Mouse (Mus musculus) embryonic facial prominence, embryonic 15.5 days (tissue): Measurements from ENCODE around the gene Ttc12. TPM values are rescaled to one million over a fixed set of nuclear protein-coding genes. Genes with fewer than 3 reads are reported as not detected.

Experiments used
- ATAC-seq: fragments of 200-750 bp; cut with Nextera tagmentation; 2 replicates; pipeline ENCODE4 v1.8.0; 2017; ENCODE audit warnings: low read depth, moderate TSS enrichment; ENCODE audit not compliant: insufficient number of reproducible peaks, low FRiP score, low TSS enrichment
- H3K27ac ChIP-seq: fragments of 300-500 bp; sonication (generic); replicated peaks from 2 replicates; pipeline ENCODE4 v1.5.1; 2015; ENCODE audit warnings: mild to moderate bottlenecking, inconsistent platforms
- H3K27me3 ChIP-seq: fragments of 300-500 bp; sonication (generic); 2 replicates; pipeline ENCODE4 v1.6.1; 2015; ENCODE audit warnings: inconsistent platforms
- H3K36me3 ChIP-seq: fragments of 300-500 bp; sonication (generic); 2 replicates; pipeline ENCODE4 v1.6.1; 2015; ENCODE audit warnings: mild to moderate bottlenecking, inconsistent platforms
- H3K4me1 ChIP-seq: fragments of 300-500 bp; sonication (generic); 2 replicates; pipeline ENCODE4 v1.6.1; 2015; ENCODE audit warnings: inconsistent platforms
- H3K4me2 ChIP-seq: fragments of 300-500 bp; sonication (generic); replicated peaks from 2 replicates; pipeline ENCODE4 v1.6.1; 2015; ENCODE audit warnings: mild to moderate bottlenecking, inconsistent platforms
- H3K4me3 ChIP-seq: fragments of 300-500 bp; sonication (generic); replicated peaks from 2 replicates; pipeline ENCODE4 v1.5.1; 2015; ENCODE audit warnings: mild to moderate bottlenecking, inconsistent platforms
- H3K9ac ChIP-seq: fragments of 300-500 bp; sonication (generic); 2 replicates; pipeline ENCODE4 v1.6.1; 2015; ENCODE audit warnings: inconsistent platforms
- H3K9me3 ChIP-seq: fragments of 300-500 bp; sonication (generic); replicated peaks from 2 replicates; pipeline ENCODE4 v1.6.1; 2016; ENCODE audit warnings: inconsistent platforms
- WGBS: fragments of 180-500 bp; shearing (Covaris S2); methylation state at CpG from one replicate; pipeline ENCODE4 v1.1.7; 2015; 5-methylcytosine and 5-hydroxymethylcytosine counted together
- polyA plus RNA-seq: library from polyadenylated mRNA; unstranded; fragments of >200 nt; fragmentation: Nextera tagmentation; extraction: Ambion mirVana; gene quantifications from 2 replicates; pipeline ENCODE4 v1.2.1, GENCODE M21; 2015

Gene Ttc12
- polyA plus RNA-seq, 1 experiment from 2014 or later: 3.9 TPM

GRCm38 (mm10) chr9:49490609-49491008, 4.6 kb upstream of the Ttc12 start:
- Histone ChIP-seq H3K27ac (no peak overlapping the region), H3K36me3 (no peaks in the 10 kb centered on the region), H3K4me1 (peaks cover 30% of the 10 kb centered on the region), H3K27me3 (peaks cover 7% of the 10 kb centered on the region), H3K9me3 (no peaks in the 10 kb centered on the region), H3K4me3 (no peak overlapping the region), H3K4me2 (no peak overlapping the region), H3K9ac (no peak overlapping the region)
- 60% methylated on average over 4 of the region's 4 CpGs for WGBS
- ATAC-seq: no peak

GRCm38 (mm10) chr9:49488912-49489895, 3.2 kb upstream of the Ttc12 start:
- WGBS: 23% methylated on average over 16 of the region's 16 CpGs
- Histone ChIP-seq H3K4me2 (peak overlapping the region; percentile 35; the same call in 1 of the 2 replicates), H3K4me1 (peaks cover 36% of the 10 kb centered on the region), H3K36me3 (no peaks in the 10 kb centered on the region), H3K27ac (no peak overlapping the region), H3K9me3 (no peaks in the 10 kb centered on the region), H3K4me3 (no peak overlapping the region), H3K9ac (no peak overlapping the region), H3K27me3 (peaks cover 7% of the 10 kb centered on the region)
- peak; percentile 61 for ATAC-seq

GRCm38 (mm10) chr9:49488258-49488657, 2.2 kb upstream of the Ttc12 start:
- ATAC-seq: no peak
- Histone ChIP-seq H3K4me2 (no peak overlapping the region), H3K27me3 (peaks cover 7% of the 10 kb centered on the region), H3K4me1 (peaks cover 38% of the 10 kb centered on the region), H3K4me3 (no peak overlapping the region), H3K9me3 (no peaks in the 10 kb centered on the region), H3K9ac (no peak overlapping the region), H3K36me3 (no peaks in the 10 kb centered on the region), H3K27ac (no peak overlapping the region)
- 61% methylated on average over 7 of the region's 7 CpGs for WGBS

- Histone ChIP-seq H3K36me3 (no peaks in the 10 kb centered on the region), H3K27ac (no peak overlapping the region), H3K9me3 (no peaks in the 10 kb centered on the region), H3K27me3 (peaks cover 7% of the 10 kb centered on the region), H3K4me3 (no peak overlapping the region), H3K9ac (no peak overlapping the region), H3K4me1 (peaks cover 40% of the 10 kb centered on the region), H3K4me2 (no peak overlapping the region)
- ATAC-seq: no peak
- 68% methylated on average over 6 of the region's 6 CpGs for WGBS
Measured at GRCm38 (mm10) chr9:49487657-49487943, 1.6 kb upstream of the Ttc12 start.

GRCm38 (mm10) chr9:49486805-49487656, 1.0 kb upstream of the Ttc12 start:
- H3K9me3 ChIP-seq: no peaks in the 10 kb centered on the region
- H3K36me3 ChIP-seq: no peaks in the 10 kb centered on the region
- H3K4me1 ChIP-seq: peaks cover 40% of the 10 kb centered on the region
- no peak overlapping the region for H3K4me2 ChIP-seq
- no peak overlapping the region for H3K9ac ChIP-seq
- no peak for ATAC-seq
- peaks cover 7% of the 10 kb centered on the region for H3K27me3 ChIP-seq
- H3K27ac ChIP-seq: no peak overlapping the region
- 73% methylated on average over 9 of the region's 9 CpGs for WGBS
- H3K4me3 ChIP-seq: no peak overlapping the region

GRCm38 (mm10) chr9:49485250-49485891, 654 bp downstream of the Ttc12 start:
- 3% methylated on average over 21 of the region's 21 CpGs for WGBS
- Histone ChIP-seq H3K4me2 (peak overlapping the region; percentile 91), H3K9me3 (no peaks in the 10 kb centered on the region), H3K36me3 (no peaks in the 10 kb centered on the region), H3K27ac (no peak overlapping the region; the same call in 1 of the 2 replicates), H3K9ac (peak overlapping the region; percentile 40), H3K4me1 (peaks cover 40% of the 10 kb centered on the region), H3K27me3 (peaks cover 6% of the 10 kb centered on the region), H3K4me3 (peak overlapping the region; percentile 57)
- ATAC-seq: peak; percentile 25; the same call in 1 of the 2 replicates

GRCm38 (mm10) chr9:49483316-49483715, 2.7 kb downstream of the Ttc12 start:
- no peak for ATAC-seq
- no peak overlapping the region for H3K4me3 ChIP-seq
- no peak overlapping the region for H3K9ac ChIP-seq
- 38% methylated on average over 10 of the region's 10 CpGs for WGBS
- H3K4me2 ChIP-seq: no peak overlapping the region
- no peaks in the 10 kb centered on the region for H3K36me3 ChIP-seq
- H3K27me3 ChIP-seq: peaks cover 4% of the 10 kb centered on the region; the same call in 1 of the 2 replicates
- no peak overlapping the region for H3K27ac ChIP-seq
- no peaks in the 10 kb centered on the region for H3K9me3 ChIP-seq
- peaks cover 25% of the 10 kb centered on the region for H3K4me1 ChIP-seq

GRCm38 (mm10) chr9:49472126-49472525, 13.9 kb downstream of the Ttc12 start:
- H3K4me2 ChIP-seq: no peak overlapping the region
- H3K4me3 ChIP-seq: no peak overlapping the region
- H3K27ac ChIP-seq: no peak overlapping the region
- H3K4me1 ChIP-seq: no peaks in the 10 kb centered on the region
- H3K36me3 ChIP-seq: no peaks in the 10 kb centered on the region
- ATAC-seq: no peak
- 67% methylated on average over 11 of the region's 11 CpGs for WGBS
- no peaks in the 10 kb centered on the region for H3K27me3 ChIP-seq
- no peaks in the 10 kb centered on the region for H3K9me3 ChIP-seq
- no peak overlapping the region for H3K9ac ChIP-seq

GRCm38 (mm10) chr9:49470946-49471345, 15.1 kb downstream of the Ttc12 start:
- no peaks in the 10 kb centered on the region for H3K36me3 ChIP-seq
- H3K27ac ChIP-seq: no peak overlapping the region
- H3K4me3 ChIP-seq: no peak overlapping the region
- H3K27me3 ChIP-seq: no peaks in the 10 kb centered on the region
- no peaks in the 10 kb centered on the region for H3K4me1 ChIP-seq
- WGBS: 79% methylated on average over 6 of the region's 6 CpGs
- H3K4me2 ChIP-seq: no peak overlapping the region
- no peaks in the 10 kb centered on the region for H3K9me3 ChIP-seq
- no peak overlapping the region for H3K9ac ChIP-seq
- no peak for ATAC-seq

- H3K9me3 ChIP-seq: no peaks in the 10 kb centered on the region
- no peaks in the 10 kb centered on the region for H3K4me1 ChIP-seq
- no peaks in the 10 kb centered on the region for H3K36me3 ChIP-seq
- no peak overlapping the region for H3K4me3 ChIP-seq
- H3K27ac ChIP-seq: no peak overlapping the region
- H3K4me2 ChIP-seq: no peak overlapping the region
- 90% methylated on average over 19 of the region's 19 CpGs for WGBS
- H3K9ac ChIP-seq: no peak overlapping the region
- ATAC-seq: no peak
- no peaks in the 10 kb centered on the region for H3K27me3 ChIP-seq
Measured at GRCm38 (mm10) chr9:49470006-49470405, 16.0 kb downstream of the Ttc12 start.

- no peak overlapping the region for H3K27ac ChIP-seq
- H3K36me3 ChIP-seq: no peaks in the 10 kb centered on the region
- no peak for ATAC-seq
- no peaks in the 10 kb centered on the region for H3K9me3 ChIP-seq
- no peak overlapping the region for H3K9ac ChIP-seq
- no peaks in the 10 kb centered on the region for H3K27me3 ChIP-seq
- WGBS: 82% methylated on average over 3 of the region's 3 CpGs
- H3K4me1 ChIP-seq: no peaks in the 10 kb centered on the region
- H3K4me3 ChIP-seq: no peak overlapping the region
- H3K4me2 ChIP-seq: no peak overlapping the region
Measured at GRCm38 (mm10) chr9:49456136-49456535, 29.9 kb downstream of the Ttc12 start.
